Mouse (Mus musculus): ENCODE data around the gene Cdc123.
"Not testable (repeated sequence)": the region's sequence is repeated elsewhere in the genome, so short reads cannot be mapped to it uniquely, and the experiment has no call there.

Gene Cdc123

GRCm38 (mm10) chr2:5824685-5825084 lies 20.3 kb downstream of the Cdc123 start:
- H3K27me3 ChIP-seq (ENCODE audit: control insufficient read depth, insufficient read depth, low read length, poor library complexity, severe bottlenecking): no peaks in the 10 kb centered on the region
- DNase-seq (ENCODE audit: low read depth, low spot score): peak; percentile 49
- peaks cover 7% of the 10 kb centered on the region for H3K36me3 ChIP-seq (ENCODE audit: control insufficient read depth, insufficient read depth, low read length, poor library complexity, severe bottlenecking)

GRCm38 (mm10) chr2:5824213-5824612 lies 20.8 kb downstream of the Cdc123 start:
- no peaks in the 10 kb centered on the region for H3K27me3 ChIP-seq (ENCODE audit: control insufficient read depth, insufficient read depth, low read length, poor library complexity, severe bottlenecking)
- DNase-seq (ENCODE audit: low read depth, low spot score): peak; percentile 55
- H3K36me3 ChIP-seq (ENCODE audit: control insufficient read depth, insufficient read depth, low read length, poor library complexity, severe bottlenecking): peaks cover 7% of the 10 kb centered on the region

- DNase-seq (ENCODE audit: low read depth, low spot score): no peak
- H3K27me3 ChIP-seq (ENCODE audit: control insufficient read depth, insufficient read depth, low read length, poor library complexity, severe bottlenecking): no peaks in the 10 kb centered on the region
- H3K36me3 ChIP-seq (ENCODE audit: control insufficient read depth, insufficient read depth, low read length, poor library complexity, severe bottlenecking): peaks cover 6% of the 10 kb centered on the region
Observed at GRCm38 (mm10) chr2:5822449-5822848, 22.5 kb downstream of the Cdc123 start.

GRCm38 (mm10) chr2:5821264-5821663 lies 23.7 kb downstream of the Cdc123 start:
- Histone ChIP-seq H3K36me3 (ENCODE audit: control insufficient read depth, insufficient read depth, low read length, poor library complexity, severe bottlenecking) (peaks cover 6% of the 10 kb centered on the region; the same call in 1 of the 2 replicates), H3K27me3 (ENCODE audit: control insufficient read depth, insufficient read depth, low read length, poor library complexity, severe bottlenecking) (no peaks in the 10 kb centered on the region)
- no peak for DNase-seq (ENCODE audit: low read depth, low spot score)

- no peak for DNase-seq (ENCODE audit: low read depth, low spot score)
- Histone ChIP-seq H3K36me3 (ENCODE audit: control insufficient read depth, insufficient read depth, low read length, poor library complexity, severe bottlenecking) (peaks cover 10% of the 10 kb centered on the region), H3K27me3 (ENCODE audit: control insufficient read depth, insufficient read depth, low read length, poor library complexity, severe bottlenecking) (no peaks in the 10 kb centered on the region)
Observed at GRCm38 (mm10) chr2:5811235-5811782, 33.7 kb downstream of the Cdc123 start.

- no peaks in the 10 kb centered on the region for H3K27me3 ChIP-seq (ENCODE audit: control insufficient read depth, insufficient read depth, low read length, poor library complexity, severe bottlenecking)
- no peak for DNase-seq (ENCODE audit: low read depth, low spot score)
- H3K36me3 ChIP-seq (ENCODE audit: control insufficient read depth, insufficient read depth, low read length, poor library complexity, severe bottlenecking): peaks cover 10% of the 10 kb centered on the region
Observed at GRCm38 (mm10) chr2:5810036-5810718, 34.8 kb downstream of the Cdc123 start.

GRCm38 (mm10) chr2:5806201-5806600 lies 38.8 kb downstream of the Cdc123 start:
- DNase-seq (ENCODE audit: low read depth, low spot score): peak; percentile 74
- H3K36me3 ChIP-seq (ENCODE audit: control insufficient read depth, insufficient read depth, low read length, poor library complexity, severe bottlenecking): not testable (repeated sequence)

GRCm38 (mm10) chr2:5805228-5805627 lies 39.7 kb downstream of the Cdc123 start:
- no peaks in the 10 kb centered on the region for H3K27me3 ChIP-seq (ENCODE audit: control insufficient read depth, insufficient read depth, low read length, poor library complexity, severe bottlenecking)
- no peak for DNase-seq (ENCODE audit: low read depth, low spot score)
- H3K36me3 ChIP-seq (ENCODE audit: control insufficient read depth, insufficient read depth, low read length, poor library complexity, severe bottlenecking): peaks cover 10% of the 10 kb centered on the region

More at GRCm38 (mm10) chr2:5806201-5806600, 38.8 kb downstream of the Cdc123 start:
- not testable (repeated sequence) for H3K27me3 ChIP-seq (ENCODE audit: control insufficient read depth, insufficient read depth, low read length, poor library complexity, severe bottlenecking)

GRCm38 (mm10) chr2:5804440-5805045 lies 40.4 kb downstream of the Cdc123 start:
- DNase-seq (ENCODE audit: low read depth, low spot score): peak; percentile 87
- peaks cover 7% of the 10 kb centered on the region for H3K36me3 ChIP-seq (ENCODE audit: control insufficient read depth, insufficient read depth, low read length, poor library complexity, severe bottlenecking)
- no peaks in the 10 kb centered on the region for H3K27me3 ChIP-seq (ENCODE audit: control insufficient read depth, insufficient read depth, low read length, poor library complexity, severe bottlenecking)

- Histone ChIP-seq H3K27me3 (ENCODE audit: control insufficient read depth, insufficient read depth, low read length, poor library complexity, severe bottlenecking) (no peaks in the 10 kb centered on the region), H3K36me3 (ENCODE audit: control insufficient read depth, insufficient read depth, low read length, poor library complexity, severe bottlenecking) (0 out of 2 replicates have a peak, but pooled peaks cover 3% of the 10 kb centered on the region)
- DNase-seq (ENCODE audit: low read depth, low spot score): no peak
Observed at GRCm38 (mm10) chr2:5801927-5802590, 42.9 kb downstream of the Cdc123 start.

- Histone ChIP-seq H3K36me3 (ENCODE audit: control insufficient read depth, insufficient read depth, low read length, poor library complexity, severe bottlenecking) (0 out of 2 replicates have a peak, but pooled peaks cover 2% of the 10 kb centered on the region), H3K27me3 (ENCODE audit: control insufficient read depth, insufficient read depth, low read length, poor library complexity, severe bottlenecking) (no peaks in the 10 kb centered on the region)
- DNase-seq (ENCODE audit: low read depth, low spot score): peak; percentile 73
Observed at GRCm38 (mm10) chr2:5801182-5801640, 43.8 kb downstream of the Cdc123 start.

GRCm38 (mm10) chr2:5797816-5798672 lies 46.9 kb downstream of the Cdc123 start:
- DNase-seq (ENCODE audit: low read depth, low spot score): no peak

GRCm38 (mm10) chr2:5793771-5794170 lies 51.2 kb downstream of the Cdc123 start:
- H3K36me3 ChIP-seq (ENCODE audit: control insufficient read depth, insufficient read depth, low read length, poor library complexity, severe bottlenecking): peaks cover 2% of the 10 kb centered on the region; the same call in 1 of the 2 replicates
- no peaks in the 10 kb centered on the region for H3K27me3 ChIP-seq (ENCODE audit: control insufficient read depth, insufficient read depth, low read length, poor library complexity, severe bottlenecking)
- DNase-seq (ENCODE audit: low read depth, low spot score): no peak

More at GRCm38 (mm10) chr2:5797816-5798672, 46.9 kb downstream of the Cdc123 start:
- H3K27me3 ChIP-seq (ENCODE audit: control insufficient read depth, insufficient read depth, low read length, poor library complexity, severe bottlenecking): no peaks in the 10 kb centered on the region
- peaks cover 2% of the 10 kb centered on the region; the same call in 1 of the 2 replicates for H3K36me3 ChIP-seq (ENCODE audit: control insufficient read depth, insufficient read depth, low read length, poor library complexity, severe bottlenecking)

GRCm38 (mm10) chr2:5792056-5792455 lies 52.9 kb downstream of the Cdc123 start:
- Histone ChIP-seq H3K27me3 (ENCODE audit: control insufficient read depth, insufficient read depth, low read length, poor library complexity, severe bottlenecking) (no peaks in the 10 kb centered on the region), H3K36me3 (ENCODE audit: control insufficient read depth, insufficient read depth, low read length, poor library complexity, severe bottlenecking) (no peaks in the 10 kb centered on the region; the same call in 1 of the 2 replicates)
- no peak for DNase-seq (ENCODE audit: low read depth, low spot score)

Measured in splenic B cell, adult 2 months (primary cell).